ENCODE assay signal across 10 mouse cellular contexts in genomic region chr14:21669633-21670421, GRCm38 (mm10). TPM values are rescaled to one million over a fixed set of nuclear protein-coding genes. Genes with fewer than 3 reads are reported as not detected.
DNase-seq lines count a peak whose midpoint lies in the region; ATAC-seq lines count a peak whose summit lies in the region.
"Had no signal": no experiment of that assay in that cellular context is flagged by ENCODE, and none has a peak within 500 bp of the region (broad histone marks: within the 10 kb centered on the region; RNA-seq: fewer than 3 reads in every experiment).

No protein-coding gene starts in this region.

- H3K27ac ChIP-seq in liver, embryonic 13.5 days: no peak overlapping the region
- no peak overlapping the region for H3K27ac ChIP-seq in intestine, embryonic 16.5 days (ENCODE audit: low read length)
- peak overlapping the region; percentile 43 for H3K27ac ChIP-seq in neural tube, embryonic 15.5 days (replicated peaks)

- no peaks in the 10 kb centered on the region for H3K27me3 ChIP-seq in liver, embryonic 13.5 days
- no peaks in the 10 kb centered on the region for H3K27me3 ChIP-seq in intestine, embryonic 16.5 days (replicated peaks; ENCODE audit: control insufficient read depth, insufficient read depth, low read length)
- no peaks in the 10 kb centered on the region for H3K27me3 ChIP-seq in neural tube, embryonic 15.5 days (replicated peaks)

- no peak overlapping the region for H3K9ac ChIP-seq in liver, embryonic 13.5 days
- H3K9ac ChIP-seq in intestine, embryonic 16.5 days (ENCODE audit: low read depth, low read length): no peak overlapping the region
- H3K9ac ChIP-seq in neural tube, embryonic 15.5 days (replicated peaks): no peak overlapping the region

- H3K4me2 ChIP-seq in liver, embryonic 13.5 days: no peak overlapping the region
- H3K4me2 ChIP-seq in intestine, embryonic 16.5 days (ENCODE audit: low read depth, low read length): no peak overlapping the region
- H3K4me2 ChIP-seq in neural tube, embryonic 15.5 days: no peak overlapping the region

- 0 out of 2 replicates have a peak, but pooled peaks cover 15% of the 10 kb centered on the region for H3K36me3 ChIP-seq in liver, embryonic 13.5 days
- 0 out of 2 replicates have a peak, but pooled peaks cover 3% of the 10 kb centered on the region for H3K36me3 ChIP-seq in intestine, embryonic 16.5 days (ENCODE audit: control insufficient read depth, insufficient read depth, low read length)
- H3K36me3 ChIP-seq in neural tube, embryonic 15.5 days: peaks cover 49% of the 10 kb centered on the region

- H3K9me3 ChIP-seq in liver, embryonic 13.5 days (replicated peaks): no peaks in the 10 kb centered on the region
- no peaks in the 10 kb centered on the region for H3K9me3 ChIP-seq in intestine, embryonic 16.5 days (ENCODE audit: control insufficient read depth, low read length)
- no peaks in the 10 kb centered on the region for H3K9me3 ChIP-seq in neural tube, embryonic 15.5 days (replicated peaks)

- no peak for DNase-seq in frontal cortex, postnatal 10 days (ENCODE audit: low spot score in 2 of 2)
- no peak for DNase-seq in liver, embryonic 13.5 days
- DNase-seq in liver: no peak
- no peak for DNase-seq in gastrocnemius, postnatal 10 days
- DNase-seq: adrenal gland, adult 8-10 months; embryo, embryonic 11 days had no signal

- 79% methylated on average over 11 of the region's 11 CpGs for whole genome bisulfite sequencing in liver, embryonic 13.5 days (ENCODE audit: insufficient replicate concordance)
- 68% methylated on average over 11 of the region's 11 CpGs for WGBS in intestine, embryonic 16.5 days
- WGBS in neural tube, embryonic 15.5 days: 74% methylated on average over 11 of the region's 11 CpGs

- peak; percentile 32; the same call in 1 of the 2 replicates for ATAC-seq in frontal cortex, adult (ENCODE audit: low TSS enrichment)
- peak; percentile 47; the same call in 1 of the 2 replicates for ATAC-seq in liver, embryonic 13.5 days (ENCODE audit: low read depth)
- peak; percentile 28; the same call in 1 of the 2 replicates for ATAC-seq in intestine, embryonic 16.5 days
- ATAC-seq in neural tube, embryonic 15.5 days (ENCODE audit: low FRiP score): peak; percentile 53
- no peak for ATAC-seq in granulocyte monocyte progenitor cell, adult 5-6 weeks (replicated peaks; ENCODE audit: poor library complexity, severe bottlenecking)

- H3K4me3 ChIP-seq in liver, embryonic 13.5 days (replicated peaks): no peak overlapping the region
- H3K4me3 ChIP-seq in intestine, embryonic 16.5 days (ENCODE audit: low read length): no peak overlapping the region
- no peak overlapping the region for H3K4me3 ChIP-seq in neural tube, embryonic 15.5 days (replicated peaks)

- peaks cover 7% of the 10 kb centered on the region for H3K4me1 ChIP-seq in liver, embryonic 13.5 days (replicated peaks)
- 0 out of 2 replicates have a peak, but pooled peaks cover 5% of the 10 kb centered on the region for H3K4me1 ChIP-seq in intestine, embryonic 16.5 days (ENCODE audit: control insufficient read depth, insufficient read depth, low read length)
- 0 out of 2 replicates have a peak, but pooled peaks cover 15% of the 10 kb centered on the region for H3K4me1 ChIP-seq in neural tube, embryonic 15.5 days

RNA-seq across cellular contexts. Expression of gene Dupd1, which starts 44.5 kb away (rescaled TPM):
- polyA plus RNA-seq in liver, embryonic 13.5 days (2015; fragmentation: Nextera tagmentation; extraction: Ambion mirVana): not detected in 2 replicates
- polyA plus RNA-seq in intestine, embryonic 16.5 days (2015; fragmentation: Nextera tagmentation; extraction: Ambion mirVana): not detected in 2 replicates
- polyA plus RNA-seq in neural tube, embryonic 15.5 days (2015; fragmentation: Nextera tagmentation; extraction: Ambion mirVana): 0.15 and 0.22 TPM in 2 replicates
- total RNA-seq in gastrocnemius, postnatal 10 days (2021): 10 to 100 TPM; 58.3 to 74.2 TPM
- not detected in 2 replicates for total RNA-seq in granulocyte monocyte progenitor cell, adult 5-6 weeks (2014; fragmentation: Nextera tagmentation)
- total RNA-seq in granulocyte monocyte progenitor cell, adult 5-6 weeks (2017): not detected in 2 replicates
